Mouse (Mus musculus) forebrain, embryonic 11.5 days (tissue): ENCODE measurements around the gene Ift20. TPM values are rescaled to one million over a fixed set of nuclear protein-coding genes. Genes with fewer than 3 reads are reported as not detected.

ENCODE experiments used
- ATAC-seq: fragments of 200-750 bp; cut with Nextera tagmentation; replicated peaks from 2 replicates; pipeline ENCODE4 v1.8.0; 2017; ENCODE audit warnings: moderate TSS enrichment; ENCODE audit not compliant: low FRiP score
- DNase-seq: peaks from one replicate; pipeline ENCODE4 v3.0.0-alpha.2; 2017; ENCODE audit warnings: low spot score
- H3K27ac ChIP-seq: fragments of 300-500 bp; sonication (generic); 2 replicates; pipeline ENCODE4 v1.5.1; 2014; ENCODE audit warnings: low read depth, low read length
- H3K27me3 ChIP-seq: fragments of 300-500 bp; sonication (generic); 2 replicates; pipeline ENCODE4 v1.6.1; 2014; ENCODE audit warnings: mild to moderate bottlenecking, low read length, mixed read lengths; ENCODE audit not compliant: control insufficient read depth, insufficient read depth
- H3K36me3 ChIP-seq: fragments of 300-500 bp; sonication (generic); 2 replicates; pipeline ENCODE4 v1.6.1; 2014; ENCODE audit warnings: mild to moderate bottlenecking, low read length, moderate library complexity, mixed read lengths; ENCODE audit not compliant: control insufficient read depth, insufficient read depth
- H3K4me1 ChIP-seq: fragments of 300-500 bp; sonication (generic); replicated peaks from 2 replicates; pipeline ENCODE4 v1.6.1; 2014; ENCODE audit warnings: low read length, mixed read lengths; ENCODE audit not compliant: control insufficient read depth, insufficient read depth
- H3K4me2 ChIP-seq: fragments of 300-500 bp; sonication (generic); 2 replicates; pipeline ENCODE4 v1.6.1; 2014; ENCODE audit warnings: low read depth, mild to moderate bottlenecking, low read length, moderate library complexity, mixed read lengths; ENCODE audit not compliant: severe bottlenecking
- H3K4me3 ChIP-seq: fragments of 300-500 bp; sonication (generic); 2 replicates; pipeline ENCODE4 v1.5.1; 2014; ENCODE audit warnings: low read depth, low read length
- H3K9ac ChIP-seq: fragments of 300-500 bp; sonication (generic); 2 replicates; pipeline ENCODE4 v1.6.1; 2014; ENCODE audit warnings: low read length
- H3K9me3 ChIP-seq: fragments of 300-500 bp; sonication (generic); 2 replicates; pipeline ENCODE4 v1.6.1; 2016; ENCODE audit warnings: low read length, mixed read lengths; ENCODE audit not compliant: control insufficient read depth
- WGBS: fragments of 180-500 bp; shearing (Covaris S2); extraction: QIAGEN DNeasy Blood & Tissue Kit; methylation state at CpG from one replicate; pipeline ENCODE4 v1.1.7; 2014; 5-methylcytosine and 5-hydroxymethylcytosine counted together
- polyA plus RNA-seq: library from polyadenylated mRNA; unstranded; fragments of >200 nt; fragmentation: Nextera tagmentation; extraction: Ambion mirVana; gene quantifications from 2 replicates; pipeline ENCODE4 v1.2.1, GENCODE M21; 2014

Gene Ift20
- polyA plus RNA-seq = 87.3 and 92.3 TPM in 2 replicates

- Histone ChIP-seq H3K27ac (peak within 1 kb of the TSS; percentile 85), H3K36me3 (no peaks in the 10 kb centered on the region; the same call in 1 of the 2 replicates), H3K4me2 (peak within 1 kb of the TSS; percentile 90), H3K4me1 (peaks cover 4% of the 10 kb centered on the region), H3K9ac (peak within 1 kb of the TSS; percentile 87), H3K9me3 (no peaks in the 10 kb centered on the region), H3K27me3 (no peaks in the 10 kb centered on the region), H3K4me3 (peak within 1 kb of the TSS; percentile 76)
- DNase-seq (peak; percentile 98), ATAC-seq (peak; percentile 97)
- WGBS = under 1% methylated on average over 52 of the region's 52 CpGs
Observed at GRCm38 (mm10) chr11:78536080-78536689, at the start of gene Ift20, which contains the start of gene Tnfaip1. Gene Ift20, plus strand, starts transcription at chr11:78536361. Gene Tnfaip1, minus strand, starts transcription at chr11:78536332.

- H3K4me3 ChIP-seq = no peak overlapping the region
- H3K4me1 ChIP-seq = peaks cover 10% of the 10 kb centered on the region
- peaks cover 33% of the 10 kb centered on the region for H3K27me3 ChIP-seq
- H3K27ac ChIP-seq = no peak overlapping the region
- H3K9me3 ChIP-seq = no peaks in the 10 kb centered on the region
- H3K36me3 ChIP-seq = no peaks in the 10 kb centered on the region
- no peak overlapping the region for H3K4me2 ChIP-seq
- WGBS = 3% methylated on average over 8 of the region's 8 CpGs
- DNase-seq = peak; percentile 88
- no peak for ATAC-seq
- no peak overlapping the region for H3K9ac ChIP-seq
Observed at GRCm38 (mm10) chr11:78488168-78488567, 48.0 kb upstream of the Ift20 start.

DNA sequence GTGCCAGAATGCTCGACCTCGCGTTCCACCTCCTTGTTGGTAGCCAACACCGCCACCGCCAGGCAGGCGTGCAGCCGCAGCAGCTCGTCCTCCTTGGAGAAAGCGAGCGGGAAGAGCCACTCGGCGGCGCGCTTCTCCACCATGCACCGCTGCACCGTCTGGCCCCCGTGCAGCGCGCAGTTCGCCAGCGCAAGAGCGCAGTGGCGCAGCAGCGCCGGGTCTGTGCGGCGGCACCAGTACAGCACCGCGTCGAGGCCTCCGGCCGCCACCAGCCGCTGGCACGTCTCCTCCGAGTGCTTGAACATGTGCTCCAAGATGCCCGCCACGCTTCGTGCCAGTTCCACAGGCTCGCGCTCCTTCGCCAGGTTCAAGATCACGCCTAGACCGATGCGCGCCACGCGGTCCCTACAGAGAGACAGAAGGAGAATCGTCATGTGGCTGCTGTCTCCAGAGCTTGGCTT is 45.4 kb upstream of the Ift20 start:
- peak overlapping the region; percentile 21 for H3K4me3 ChIP-seq
- peak; percentile 66; the same call in 1 of the 2 replicates for ATAC-seq
- H3K4me1 ChIP-seq = peaks cover 10% of the 10 kb centered on the region
- peak overlapping the region; percentile 20 for H3K9ac ChIP-seq
- H3K9me3 ChIP-seq = no peaks in the 10 kb centered on the region
- peak overlapping the region; percentile 52 for H3K4me2 ChIP-seq
- H3K36me3 ChIP-seq = no peaks in the 10 kb centered on the region
- WGBS = 8% methylated on average over 48 of the region's 48 CpGs
- no peak overlapping the region for H3K27ac ChIP-seq
- DNase-seq = peak; percentile 81
- H3K27me3 ChIP-seq = peaks cover 37% of the 10 kb centered on the region

GRCm38 (mm10) chr11:78495904-78496303 is 40.3 kb upstream of the Ift20 start:
- ATAC-seq = no peak
- 4% methylated on average over 6 of the region's 6 CpGs for WGBS
- no peak overlapping the region for H3K9ac ChIP-seq
- H3K36me3 ChIP-seq = no peaks in the 10 kb centered on the region
- no peak overlapping the region; the same call in 1 of the 2 replicates for H3K4me2 ChIP-seq
- H3K9me3 ChIP-seq = no peaks in the 10 kb centered on the region
- peaks cover 12% of the 10 kb centered on the region for H3K27me3 ChIP-seq
- no peak overlapping the region for H3K27ac ChIP-seq
- no peak overlapping the region for H3K4me3 ChIP-seq
- peaks cover 2% of the 10 kb centered on the region for H3K4me1 ChIP-seq
- peak; percentile 69 for DNase-seq

DNA sequence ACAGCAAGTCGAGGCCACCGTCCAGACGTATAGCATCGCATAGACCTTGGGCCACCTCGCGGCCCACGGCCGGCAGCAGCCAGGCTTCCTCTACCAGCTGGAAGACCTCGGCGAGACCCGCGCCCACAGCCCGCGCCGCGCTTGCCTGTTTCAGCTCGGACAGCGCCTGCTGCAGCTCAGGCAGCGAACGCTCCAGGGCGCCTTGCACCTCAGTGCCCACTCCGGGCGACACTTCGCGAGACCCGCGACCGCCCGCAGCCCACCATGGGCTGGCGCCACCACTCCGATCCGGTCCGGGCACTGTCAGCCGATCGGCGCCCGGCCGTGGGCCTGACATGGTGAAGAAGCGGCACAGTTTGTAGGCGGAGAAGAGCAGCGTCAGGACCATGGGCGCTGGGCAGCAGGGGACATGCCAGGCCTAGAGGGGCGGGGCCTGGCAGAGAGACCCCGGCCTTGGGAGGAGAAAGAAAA is 39.1 kb upstream of the Ift20 start:
- no peaks in the 10 kb centered on the region for H3K9me3 ChIP-seq
- peak overlapping the region; percentile 98 for H3K4me2 ChIP-seq
- peak; percentile 77 for DNase-seq
- peak; percentile 77 for ATAC-seq
- no peaks in the 10 kb centered on the region; the same call in 1 of the 2 replicates for H3K4me1 ChIP-seq
- H3K4me3 ChIP-seq = peak overlapping the region; percentile 54
- no peaks in the 10 kb centered on the region for H3K36me3 ChIP-seq
- peak overlapping the region; percentile 70 for H3K27ac ChIP-seq
- under 1% methylated on average over 44 of the region's 44 CpGs for WGBS
- H3K9ac ChIP-seq = peak overlapping the region; percentile 75
- H3K27me3 ChIP-seq = peaks cover 4% of the 10 kb centered on the region; the same call in 1 of the 2 replicates

- H3K27me3 ChIP-seq = peaks cover 4% of the 10 kb centered on the region; the same call in 1 of the 2 replicates
Observed at GRCm38 (mm10) chr11:78497544-78498522, 38.3 kb upstream of the Ift20 start, which contains the start of gene Sarm1. Gene Sarm1, minus strand, starts transcription at chr11:78497754.

DNA sequence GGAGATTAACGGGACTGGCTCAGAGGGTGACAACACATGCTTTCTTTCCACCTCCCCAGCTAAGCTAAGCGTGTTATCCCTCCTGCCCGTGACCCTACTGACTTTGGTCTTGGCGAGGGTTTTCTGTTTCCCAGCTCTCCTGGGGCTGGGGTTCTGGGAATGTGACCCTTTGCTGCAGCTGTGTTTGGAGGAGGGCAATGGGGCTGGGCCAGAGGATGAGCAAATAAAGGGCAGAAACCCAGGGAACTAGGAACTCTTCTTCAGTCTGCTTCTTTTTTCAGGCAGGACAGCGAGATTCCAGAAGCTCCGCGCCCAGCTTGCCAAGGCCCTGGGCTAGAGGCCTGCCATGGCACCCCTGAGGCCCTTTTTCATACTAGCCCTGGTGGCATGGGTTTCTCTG is 37.2 kb upstream of the Ift20 start, which contains the start of gene Vtn:
TSS of gene Vtn (plus strand) at position 88 of the 400 bp plus-strand sequence.
- no peak for ATAC-seq
- H3K4me1 ChIP-seq = no peaks in the 10 kb centered on the region; the same call in 1 of the 2 replicates
- H3K27me3 ChIP-seq = peaks cover 4% of the 10 kb centered on the region; the same call in 1 of the 2 replicates
- peak within 1 kb of the TSS; percentile 74; the same call in 1 of the 2 replicates for H3K27ac ChIP-seq
- peak within 1 kb of the TSS; percentile 98 for H3K4me2 ChIP-seq
- peak within 1 kb of the TSS; percentile 54 for H3K4me3 ChIP-seq
- H3K9me3 ChIP-seq = no peaks in the 10 kb centered on the region
- 66% methylated on average over 7 of the region's 7 CpGs for WGBS
- no peak for DNase-seq
- no peaks in the 10 kb centered on the region for H3K36me3 ChIP-seq
- H3K9ac ChIP-seq = peak within 1 kb of the TSS; percentile 18; the same call in 1 of the 2 replicates

More at GRCm38 (mm10) chr11:78497544-78498522, 38.3 kb upstream of the Ift20 start, which contains the start of gene Sarm1:
- H3K4me1 ChIP-seq = no peaks in the 10 kb centered on the region; the same call in 1 of the 2 replicates
- H3K4me3 ChIP-seq = peak within 1 kb of the TSS; percentile 54
- peak within 1 kb of the TSS; percentile 74 for H3K27ac ChIP-seq
- ATAC-seq (peak; percentile 97), DNase-seq (peak; percentile 98)
- peak within 1 kb of the TSS; percentile 75 for H3K9ac ChIP-seq
- WGBS = 3% methylated on average over 36 of the region's 36 CpGs
- H3K4me2 ChIP-seq = peak within 1 kb of the TSS; percentile 98
- H3K9me3 ChIP-seq = no peaks in the 10 kb centered on the region
- no peaks in the 10 kb centered on the region for H3K36me3 ChIP-seq

GRCm38 (mm10) chr11:78499543-78499942 is 36.6 kb upstream of the Ift20 start:
- WGBS = 47% methylated on average over 16 of the region's 16 CpGs
- Histone ChIP-seq H3K27me3 (peaks cover 4% of the 10 kb centered on the region; the same call in 1 of the 2 replicates), H3K27ac (no peak overlapping the region), H3K9ac (no peak overlapping the region), H3K9me3 (no peaks in the 10 kb centered on the region), H3K4me2 (no peak overlapping the region), H3K4me1 (no peaks in the 10 kb centered on the region; the same call in 1 of the 2 replicates), H3K4me3 (no peak overlapping the region), H3K36me3 (no peaks in the 10 kb centered on the region)
- DNase-seq (no peak), ATAC-seq (no peak)
